Mouse (Mus musculus): ENCODE measurements at regions not wholly inside any gene's neighbourhood (a gene's known extent, or its start where the extent isn't known, plus 50 kb on each side); places are given as distances from the start of the nearest gene placed in this dataset.
A peak's percentile ranks its signal among the peaks of the same experiment; 100 is the strongest.

DNA sequence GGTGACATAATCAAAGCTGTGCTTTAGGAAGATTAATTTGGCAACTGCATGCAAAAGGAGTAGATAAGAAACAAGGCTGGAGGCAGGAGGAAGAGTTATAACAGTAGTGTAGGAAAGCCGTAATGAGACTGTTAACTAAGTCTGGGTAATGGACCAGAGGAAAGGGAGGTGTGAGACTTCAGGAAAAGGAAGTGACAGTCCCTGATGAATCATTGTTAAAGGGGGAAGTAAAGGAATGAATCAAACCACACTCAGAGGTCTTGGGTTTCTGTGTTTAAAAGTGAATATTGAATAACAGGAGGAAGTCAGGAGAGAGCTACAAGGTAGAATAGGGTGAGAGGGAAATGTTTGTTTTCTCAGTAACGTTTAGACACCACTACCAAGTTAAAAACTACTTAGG lies 1175.9 kb downstream of the Diaph3 start:
- DNase-seq (ENCODE audit: extremely low spot score in 1 of 2, low spot score in 1 of 2), result no peak

- DNase-seq (ENCODE audit: extremely low spot score in 1 of 2, low spot score in 1 of 2), result no peak
These were observed 1195.2 kb downstream of the Diaph3 start for GRCm38 (mm10) chr14:85945707-85946313.

GRCm38 (mm10) chr14:85942792-85943191 lies 1198.2 kb downstream of the Diaph3 start:
- DNase-seq (ENCODE audit: extremely low spot score in 1 of 2, low spot score in 1 of 2), result no peak

GRCm38 (mm10) chr14:85940585-85940984 lies 1200.5 kb downstream of the Diaph3 start:
- DNase-seq (ENCODE audit: extremely low spot score in 1 of 2, low spot score in 1 of 2), result no peak

DNA sequence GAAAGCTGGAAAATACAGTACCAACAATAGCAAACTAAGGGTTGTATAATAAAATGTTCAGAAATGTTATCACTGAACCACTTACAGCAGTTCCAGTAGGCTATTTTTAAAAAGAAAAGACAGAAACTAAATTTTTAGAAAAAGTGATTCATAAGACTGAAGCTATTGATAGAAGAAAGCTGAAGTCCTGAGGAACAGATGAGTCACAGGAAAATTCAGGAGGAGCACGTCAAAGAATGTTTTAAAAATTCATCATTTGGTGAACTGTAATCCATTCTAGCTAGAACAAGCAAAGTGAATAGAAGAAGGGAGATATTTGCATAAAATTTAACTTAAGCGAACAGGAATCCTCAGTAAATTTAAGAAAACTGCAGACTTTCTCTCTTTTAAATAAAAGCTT lies 1205.9 kb downstream of the Diaph3 start:
- peak; percentile 37 to 68 for DNase-seq (ENCODE audit: extremely low spot score in 1 of 2, low spot score in 1 of 2)

DNA sequence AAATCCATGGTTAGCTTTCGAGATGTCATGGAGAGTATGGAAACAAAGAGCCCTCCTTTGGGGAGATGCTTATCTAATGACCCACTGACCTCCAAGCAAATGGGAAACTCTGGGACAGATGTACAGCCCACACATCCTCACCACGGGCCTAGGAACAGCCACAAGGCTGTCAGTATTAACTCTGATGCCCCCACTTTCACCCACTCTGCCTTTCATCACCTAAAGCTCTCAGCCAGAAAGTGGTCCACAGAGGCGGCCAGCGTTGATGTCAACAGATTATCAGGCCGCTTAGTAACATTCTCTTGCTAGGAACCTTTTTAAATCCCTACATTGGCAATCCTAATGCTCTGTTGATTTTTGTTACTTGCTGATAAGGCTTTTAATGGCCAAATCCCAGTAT lies 1210.6 kb downstream of the Diaph3 start:
- no peak for DNase-seq (ENCODE audit: extremely low spot score in 1 of 2, low spot score in 1 of 2)

GRCm38 (mm10) chr14:85918894-85919293 lies 1222.1 kb downstream of the Diaph3 start:
- DNase-seq (ENCODE audit: extremely low spot score in 1 of 2, low spot score in 1 of 2), result no peak

GRCm38 (mm10) chr14:85915761-85916160 lies 1225.3 kb downstream of the Diaph3 start:
- DNase-seq (ENCODE audit: extremely low spot score in 1 of 2, low spot score in 1 of 2), result peak in 1 of 2 experiments; percentile 16

- DNase-seq (ENCODE audit: extremely low spot score in 1 of 2, low spot score in 1 of 2), result peak in 1 of 2 experiments; percentile 17
These were observed 1243.1 kb downstream of the Diaph3 start for GRCm38 (mm10) chr14:85897890-85898289.

- no peak for DNase-seq (ENCODE audit: extremely low spot score in 1 of 2, low spot score in 1 of 2)
These were observed 1279.6 kb downstream of the Diaph3 start for GRCm38 (mm10) chr14:85861371-85861951.

DNA sequence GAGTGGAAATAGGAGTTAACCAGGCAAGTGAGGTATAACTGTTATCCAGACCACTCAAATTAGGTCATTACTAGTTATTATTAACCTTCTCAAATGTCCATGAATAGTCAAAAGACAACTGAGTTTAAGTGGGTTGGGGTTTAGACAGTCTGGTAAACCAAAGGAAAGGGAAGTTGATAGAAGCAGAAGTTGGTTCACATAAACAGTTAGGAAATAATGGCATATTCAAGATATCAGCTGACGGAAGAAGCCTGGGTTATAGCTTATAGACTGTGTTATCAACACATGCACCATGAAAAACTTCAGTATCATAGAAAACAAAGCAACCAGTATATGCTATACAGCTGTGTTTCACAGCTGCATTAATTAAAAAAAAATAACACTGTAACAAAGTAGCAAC lies 1291.5 kb downstream of the Diaph3 start:
- no peak for DNase-seq (ENCODE audit: extremely low spot score in 1 of 2, low spot score in 1 of 2)

DNA sequence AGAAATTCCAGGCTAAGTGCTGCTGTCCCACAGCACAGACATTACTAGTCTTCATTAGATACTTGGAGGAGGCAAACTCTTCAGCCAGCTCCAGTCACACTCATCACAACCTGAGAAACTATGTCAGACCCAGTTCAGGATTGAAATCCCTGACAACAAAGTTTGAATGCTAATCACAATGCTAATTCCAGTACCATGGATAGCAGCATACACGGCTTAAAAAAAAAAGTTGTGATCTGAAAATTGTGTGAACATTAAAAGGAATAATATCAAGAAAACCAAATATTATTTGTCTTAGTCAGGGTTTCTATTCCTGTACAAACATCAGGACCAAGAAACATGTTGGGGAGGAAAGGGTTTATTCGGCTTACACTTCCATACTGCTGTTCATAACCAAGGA lies 1305.5 kb downstream of the Diaph3 start:
- no peak for DNase-seq (ENCODE audit: extremely low spot score in 1 of 2, low spot score in 1 of 2)

DNA sequence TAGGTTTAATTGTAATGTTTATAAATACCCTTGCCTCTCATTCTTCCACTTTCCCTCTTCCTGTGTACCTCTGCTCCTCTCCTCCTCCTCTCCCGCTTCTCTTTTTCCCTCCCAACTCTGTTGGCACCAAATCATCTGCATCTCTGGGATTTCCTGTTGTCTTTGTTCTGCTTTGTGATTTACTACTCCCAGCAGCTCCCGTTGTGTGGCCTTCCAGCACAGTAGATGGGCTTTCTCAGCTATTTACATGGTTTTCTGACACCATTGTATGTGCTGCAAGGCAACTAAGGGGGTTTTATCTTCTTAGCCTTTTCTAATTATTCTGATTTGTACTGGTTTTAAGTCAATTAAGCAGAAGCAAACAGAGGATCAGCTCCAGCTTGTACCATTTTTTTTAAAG lies 1326.1 kb downstream of the Diaph3 start:
- no peak for DNase-seq (ENCODE audit: extremely low spot score in 1 of 2, low spot score in 1 of 2)

DNA sequence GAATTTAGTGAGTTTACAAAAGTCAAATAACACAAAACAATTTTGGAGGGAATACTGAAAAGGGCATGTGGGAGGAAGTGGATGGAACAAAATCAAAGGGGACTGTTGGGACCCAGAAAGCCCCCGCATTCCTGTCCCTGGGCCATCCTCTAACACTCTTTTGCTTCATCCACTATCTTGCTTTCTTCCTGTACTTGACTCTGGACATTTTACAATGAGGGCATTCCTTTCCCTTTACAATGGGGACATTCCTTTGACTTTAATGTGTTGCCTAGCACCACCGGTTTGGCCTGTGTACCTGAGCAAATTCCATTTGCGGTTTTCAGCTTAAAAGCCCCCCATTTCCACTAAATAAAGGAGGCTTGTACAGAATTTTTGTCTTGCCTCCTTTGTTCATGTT lies 1341.0 kb downstream of the Pcdh17 start:
- DNase-seq (ENCODE audit: extremely low spot score in 1 of 2, low spot score in 1 of 2), result no peak

GRCm38 (mm10) chr14:85770636-85771035 lies 1327.3 kb downstream of the Pcdh17 start:
- peak; percentile 8 to 30 for DNase-seq (ENCODE audit: extremely low spot score in 1 of 2, low spot score in 1 of 2)

GRCm38 (mm10) chr14:85768301-85768700 lies 1324.9 kb downstream of the Pcdh17 start:
- DNase-seq (ENCODE audit: extremely low spot score in 1 of 2, low spot score in 1 of 2), result no peak

DNA sequence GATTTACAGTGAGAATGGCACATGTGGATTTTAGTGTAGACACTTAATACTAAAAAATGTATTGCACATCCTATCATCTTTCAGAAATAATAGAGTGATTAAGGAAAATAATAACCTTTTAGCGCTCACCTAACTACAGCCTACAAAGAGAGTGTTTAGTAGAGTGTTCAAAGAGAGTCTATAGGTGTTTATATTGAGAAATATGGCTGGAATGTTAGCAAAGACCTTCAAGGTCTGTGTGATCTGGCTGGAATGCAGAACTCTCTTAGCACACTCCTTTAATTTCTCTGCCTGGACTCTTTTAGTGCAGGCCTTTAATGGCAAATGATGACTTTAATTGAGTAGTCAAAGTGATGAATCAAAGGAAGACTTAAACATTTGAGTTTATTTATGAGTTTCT lies 1314.0 kb downstream of the Pcdh17 start:
- no peak for DNase-seq (ENCODE audit: extremely low spot score in 1 of 2, low spot score in 1 of 2)

GRCm38 (mm10) chr14:85738567-85738966 lies 1295.2 kb downstream of the Pcdh17 start:
- no peak for DNase-seq (ENCODE audit: extremely low spot score in 1 of 2, low spot score in 1 of 2)
